Mouse (Mus musculus) spleen, adult 2 months (tissue): ENCODE measurements around the gene Slit1.

Experiments
- CTCF ChIP-seq: fragments of 200-500 bp; IDR thresholded peaks from 2 replicates; pipeline ENCODE4 v1.5.1; 2011; ENCODE audit warnings: mild to moderate bottlenecking, inconsistent platforms; ENCODE audit not compliant: insufficient read depth, insufficient read length, insufficient replicate concordance; ENCODE audit errors: extremely low read depth
- POLR2A ChIP-seq: fragments of 200-500 bp; IDR thresholded peaks from 2 replicates; pipeline ENCODE4 v1.6.1; 2011; ENCODE audit warnings: low read depth, low read length, inconsistent platforms

GRCm38 (mm10) chr19:41719436-41719835, 24.0 kb downstream of the Slit1 start:
- TF ChIP-seq CTCF (no peak), POLR2A (no peak)
